Mouse (Mus musculus): ENCODE data around the gene C330007P06Rik. TPM values are rescaled to one million over a fixed set of nuclear protein-coding genes. Genes with fewer than 3 reads are reported as not detected.

The C330007P06Rik gene
- polyA plus RNA-seq, 1 experiment = 18.9 TPM

DNA sequence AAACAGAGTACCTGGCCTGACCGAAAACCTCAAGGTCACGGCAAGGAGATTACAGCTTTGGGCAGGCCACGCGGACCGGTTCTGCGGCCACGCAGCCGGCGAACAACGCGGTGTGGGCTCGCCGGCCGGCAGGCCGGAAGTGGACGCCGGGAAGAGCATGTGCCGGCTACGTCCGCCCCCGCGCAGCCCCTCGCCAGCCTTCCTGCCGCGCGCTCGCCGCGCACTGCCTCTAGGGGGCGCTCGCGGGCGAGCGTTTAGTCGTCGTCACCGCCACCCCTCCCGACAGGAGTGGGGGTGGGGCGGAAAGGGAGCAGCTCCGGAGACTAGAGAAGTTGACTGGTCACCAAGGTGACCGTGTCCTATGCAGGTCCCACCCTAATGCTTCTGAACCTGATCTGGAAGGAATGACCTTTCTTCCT lies 77.7 kb downstream of the C330007P06Rik start:
- H3K27me3 ChIP-seq (ENCODE audit: control insufficient read depth, insufficient read depth, low read length) = no peaks in the 10 kb centered on the region
- DNase-seq = peak; percentile 79
- 0 out of 2 replicates have a peak, but pooled peaks have one; percentile 2 for TF ChIP-seq POLR2A (IDR thresholded peaks at IDR 0.05; ENCODE audit: control insufficient read depth, extremely low read depth, insufficient read depth, low read length, poor library complexity)
- TF ChIP-seq CTCF (IDR thresholded peaks at IDR 0.05; ENCODE audit: borderline replicate concordance, control insufficient read depth, extremely low read depth, insufficient read depth, low read length, poor library complexity) = peak; percentile 94
- H3K27ac ChIP-seq (ENCODE audit: control insufficient read depth, insufficient read depth, low read length) = peak overlapping the region; percentile 95
- H3K36me3 ChIP-seq (ENCODE audit: control insufficient read depth, insufficient read depth, low read length) = peaks cover 12% of the 10 kb centered on the region
- H3K4me3 ChIP-seq (ENCODE audit: control insufficient read depth, insufficient read depth, low read length) = peak overlapping the region; percentile 94
- H3K4me1 ChIP-seq (replicated peaks; ENCODE audit: control insufficient read depth, insufficient read depth, low read length) = no peaks in the 10 kb centered on the region
- WGBS = under 1% methylated on average over 19 of the region's 41 CpGs

DNA sequence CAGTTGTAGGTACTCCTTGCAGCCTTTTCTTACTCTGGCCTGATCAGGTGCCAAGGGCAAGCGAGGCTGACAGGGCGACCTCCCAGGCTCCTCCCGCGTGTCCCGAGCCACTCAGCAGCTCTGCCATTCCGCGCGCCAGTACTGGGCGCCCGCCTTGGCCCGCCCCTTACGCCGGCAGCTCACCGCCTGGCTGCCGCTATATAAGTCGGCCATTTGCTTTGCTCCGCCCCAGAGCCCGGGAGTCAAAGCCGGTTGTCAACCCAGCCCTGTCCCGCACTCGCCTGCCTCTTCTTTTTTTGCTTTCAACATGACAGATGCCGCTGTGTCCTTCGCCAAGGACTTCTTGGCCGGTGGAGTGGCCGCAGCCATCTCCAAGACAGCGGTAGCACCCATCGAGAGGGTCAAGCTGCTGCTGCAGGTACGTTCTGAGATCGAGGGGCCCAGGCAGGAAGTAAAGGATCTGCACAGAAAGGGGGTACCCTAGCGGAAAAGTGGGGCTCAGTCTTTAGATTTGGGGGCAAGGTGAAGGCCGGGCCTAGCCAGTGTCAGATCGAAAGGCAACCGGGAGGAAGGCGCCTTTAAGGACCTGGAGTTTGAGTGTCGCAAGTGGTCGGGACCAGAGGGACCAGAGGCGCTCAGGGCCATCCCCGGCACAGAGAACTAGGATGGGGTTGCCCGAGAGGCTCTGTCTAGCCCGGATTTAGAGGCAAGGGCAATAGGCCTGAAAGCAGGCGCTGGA lies 78.3 kb downstream of the C330007P06Rik start, which contains the start of gene Slc25a5:
Slc25a5 (plus strand) TSS at position 228 of the 739 bp plus-strand sequence.
- Histone ChIP-seq H3K27me3 (ENCODE audit: control insufficient read depth, insufficient read depth, low read length) (no peaks in the 10 kb centered on the region), H3K4me3 (ENCODE audit: control insufficient read depth, insufficient read depth, low read length) (peak within 1 kb of the TSS; percentile 94), H3K4me1 (replicated peaks; ENCODE audit: control insufficient read depth, insufficient read depth, low read length) (no peaks in the 10 kb centered on the region), H3K36me3 (ENCODE audit: control insufficient read depth, insufficient read depth, low read length) (peaks cover 12% of the 10 kb centered on the region), H3K27ac (ENCODE audit: control insufficient read depth, insufficient read depth, low read length) (peak within 1 kb of the TSS; percentile 95)
- WGBS = under 1% methylated on average over 38 of the region's 41 CpGs
- peak; percentile 77 for TF ChIP-seq POLR2A (IDR thresholded peaks at IDR 0.05; ENCODE audit: control insufficient read depth, extremely low read depth, insufficient read depth, low read length, poor library complexity)
- TF ChIP-seq CTCF (IDR thresholded peaks at IDR 0.05; ENCODE audit: borderline replicate concordance, control insufficient read depth, extremely low read depth, insufficient read depth, low read length, poor library complexity) = no peak
- peak; percentile 81 for DNase-seq

DNA sequence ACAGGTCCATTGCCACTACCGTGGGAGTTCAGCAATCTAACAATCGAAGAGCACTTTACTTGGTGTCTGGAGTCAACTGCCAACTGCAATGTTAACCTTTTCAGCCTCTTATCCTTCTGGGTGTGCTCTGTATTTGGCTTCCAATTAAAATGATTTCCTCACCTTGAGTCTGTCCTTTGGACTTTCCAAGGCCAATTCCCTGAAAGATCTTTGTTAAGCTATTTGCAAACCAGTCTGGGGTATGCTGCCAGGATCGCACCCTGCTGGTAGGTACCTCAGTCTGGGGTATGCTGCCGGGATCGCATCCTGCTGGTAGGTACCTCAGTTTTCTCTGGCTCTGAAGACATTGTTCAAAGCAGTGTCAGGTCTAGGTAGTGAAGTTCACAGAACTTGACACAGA lies 79.3 kb downstream of the C330007P06Rik start:
- no peak for DNase-seq
- WGBS = 93% methylated on average over 5 of the region's 5 CpGs
- Histone ChIP-seq H3K4me1 (replicated peaks; ENCODE audit: control insufficient read depth, insufficient read depth, low read length) (no peaks in the 10 kb centered on the region), H3K27ac (ENCODE audit: control insufficient read depth, insufficient read depth, low read length) (no peak overlapping the region), H3K4me3 (ENCODE audit: control insufficient read depth, insufficient read depth, low read length) (no peak overlapping the region), H3K36me3 (ENCODE audit: control insufficient read depth, insufficient read depth, low read length) (peaks cover 12% of the 10 kb centered on the region), H3K27me3 (ENCODE audit: control insufficient read depth, insufficient read depth, low read length) (no peaks in the 10 kb centered on the region)
- TF ChIP-seq POLR2A (IDR thresholded peaks at IDR 0.05; ENCODE audit: control insufficient read depth, extremely low read depth, insufficient read depth, low read length, poor library complexity) (no peak), CTCF (IDR thresholded peaks at IDR 0.05; ENCODE audit: borderline replicate concordance, control insufficient read depth, extremely low read depth, insufficient read depth, low read length, poor library complexity) (no peak)

DNA sequence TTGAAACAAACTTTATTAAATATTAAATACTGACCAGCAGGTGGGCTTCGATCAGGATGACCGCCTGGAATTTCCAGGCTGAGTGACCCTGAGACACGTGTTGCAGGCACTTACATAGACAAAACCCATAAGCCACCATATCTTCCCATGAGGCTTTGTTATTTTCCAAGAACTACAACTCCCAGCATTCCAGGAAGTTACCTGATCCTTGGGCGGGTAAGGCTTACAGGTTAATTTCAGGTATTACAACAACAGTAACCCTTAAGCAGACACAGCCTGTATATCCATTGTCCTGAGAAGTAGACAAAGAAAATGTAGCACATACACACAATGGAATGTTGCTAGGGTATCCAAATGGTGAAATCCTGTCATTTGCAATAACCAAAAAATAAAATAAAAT lies 84.6 kb downstream of the C330007P06Rik start:
- Histone ChIP-seq H3K36me3 (ENCODE audit: control insufficient read depth, insufficient read depth, low read length) (no peaks in the 10 kb centered on the region), H3K4me1 (replicated peaks; ENCODE audit: control insufficient read depth, insufficient read depth, low read length) (no peaks in the 10 kb centered on the region), H3K4me3 (ENCODE audit: control insufficient read depth, insufficient read depth, low read length) (no peak overlapping the region), H3K27me3 (ENCODE audit: control insufficient read depth, insufficient read depth, low read length) (no peaks in the 10 kb centered on the region), H3K27ac (ENCODE audit: control insufficient read depth, insufficient read depth, low read length) (no peak overlapping the region)
- DNase-seq = no peak
- TF ChIP-seq CTCF (IDR thresholded peaks at IDR 0.05; ENCODE audit: borderline replicate concordance, control insufficient read depth, extremely low read depth, insufficient read depth, low read length, poor library complexity) (no peak), POLR2A (IDR thresholded peaks at IDR 0.05; ENCODE audit: control insufficient read depth, extremely low read depth, insufficient read depth, low read length, poor library complexity) (no peak)
- WGBS = 96% methylated on average over 4 of the region's 4 CpGs

DNA sequence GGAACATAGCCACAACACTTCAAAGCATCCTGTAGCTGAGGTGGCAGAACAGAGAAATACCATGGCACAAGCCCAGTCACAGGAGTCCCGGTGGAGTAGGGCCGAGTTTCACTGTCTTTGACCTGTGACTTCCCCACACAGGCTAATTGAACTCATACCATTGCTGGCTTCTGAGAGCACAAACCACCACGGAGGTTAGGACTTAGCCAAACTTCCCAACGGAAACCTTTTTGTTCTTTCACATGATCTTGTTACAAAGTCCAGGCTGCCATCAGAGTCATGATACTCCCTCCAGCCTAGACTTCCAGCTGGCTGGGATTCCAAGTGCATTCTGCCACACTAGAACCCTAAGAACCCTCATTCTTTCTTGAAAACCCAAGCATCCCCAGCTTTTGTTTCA lies 96.2 kb downstream of the C330007P06Rik start:
- no peak for TF ChIP-seq POLR2A (IDR thresholded peaks at IDR 0.05; ENCODE audit: control insufficient read depth, extremely low read depth, insufficient read depth, low read length, poor library complexity)
- no peak for TF ChIP-seq CTCF (IDR thresholded peaks at IDR 0.05; ENCODE audit: borderline replicate concordance, control insufficient read depth, extremely low read depth, insufficient read depth, low read length, poor library complexity)
- H3K27ac ChIP-seq (ENCODE audit: control insufficient read depth, insufficient read depth, low read length) = no peak overlapping the region
- WGBS = 95% methylated on average over 4 of the region's 4 CpGs
- no peaks in the 10 kb centered on the region for H3K4me1 ChIP-seq (replicated peaks; ENCODE audit: control insufficient read depth, insufficient read depth, low read length)
- H3K36me3 ChIP-seq (ENCODE audit: control insufficient read depth, insufficient read depth, low read length) = no peaks in the 10 kb centered on the region
- no peaks in the 10 kb centered on the region for H3K27me3 ChIP-seq (ENCODE audit: control insufficient read depth, insufficient read depth, low read length)
- H3K4me3 ChIP-seq (ENCODE audit: control insufficient read depth, insufficient read depth, low read length) = no peak overlapping the region
- no peak for DNase-seq

- Histone ChIP-seq H3K4me1 (replicated peaks; ENCODE audit: control insufficient read depth, insufficient read depth, low read length) (no peaks in the 10 kb centered on the region), H3K4me3 (ENCODE audit: control insufficient read depth, insufficient read depth, low read length) (no peak overlapping the region), H3K27ac (ENCODE audit: control insufficient read depth, insufficient read depth, low read length) (no peak overlapping the region), H3K36me3 (ENCODE audit: control insufficient read depth, insufficient read depth, low read length) (no peaks in the 10 kb centered on the region), H3K27me3 (ENCODE audit: control insufficient read depth, insufficient read depth, low read length) (no peaks in the 10 kb centered on the region)
- WGBS = 100% methylated on average over 5 of the region's 5 CpGs
- no peak for DNase-seq
- TF ChIP-seq CTCF (IDR thresholded peaks at IDR 0.05; ENCODE audit: borderline replicate concordance, control insufficient read depth, extremely low read depth, insufficient read depth, low read length, poor library complexity) = no peak
Observed at GRCm38 (mm10) chrX:36775520-36775919, 98.4 kb downstream of the C330007P06Rik start.

Other genes starting within 250 kb of the C330007P06Rik start
- gene Akap17b, start 228.7 kb downstream of the C330007P06Rik start, polyA plus RNA-seq (2012; rRNA removed) = 0.41 and 0.42 TPM in 2 replicates
- gene Slc25a43, start 130.5 kb downstream of the C330007P06Rik start, polyA plus RNA-seq (2012; rRNA removed) = 1.6 and 2.2 TPM in 2 replicates
- gene Slc25a5, start 78.5 kb downstream of the C330007P06Rik start, polyA plus RNA-seq (2012; rRNA removed) = 920 and 977 TPM in 2 replicates
- 45.9 and 53.4 TPM in 2 replicates for gene Ube2a, start 211 bp downstream of the C330007P06Rik start, polyA plus RNA-seq (2012; rRNA removed)
- gene Nkrf, start 28.8 kb upstream of the C330007P06Rik start, polyA plus RNA-seq (2012; rRNA removed) = 1.2 and 1.7 TPM in 2 replicates
- 122 and 156 TPM in 2 replicates for gene Sept6, start 117.7 kb upstream of the C330007P06Rik start, polyA plus RNA-seq (2012; rRNA removed)
- gene Sowahd, start 174.7 kb upstream of the C330007P06Rik start, polyA plus RNA-seq (2012; rRNA removed) = 0.13 and 0.19 TPM in 2 replicates
- gene Rpl39, start 211.3 kb upstream of the C330007P06Rik start, polyA plus RNA-seq (2012; rRNA removed) = 98.5 and 123 TPM in 2 replicates
- 4.8 and 5.0 TPM in 2 replicates for gene Upf3b, start 236.2 kb upstream of the C330007P06Rik start, polyA plus RNA-seq (2012; rRNA removed)